Mouse (Mus musculus) limb, embryonic 14.5 days (tissue): ENCODE results near the gene Cpa2. TPM values are rescaled to one million over a fixed set of nuclear protein-coding genes. Genes with fewer than 3 reads are reported as not detected.
A peak's percentile ranks its signal among the peaks of the same experiment; 100 is the strongest.

Source experiments
- ATAC-seq: fragments of 200-750 bp; cut with Nextera tagmentation; 2 replicates; pipeline ENCODE4 v1.8.0; 2017; ENCODE audit warnings: low read depth, moderate number of reproducible peaks, moderate TSS enrichment; ENCODE audit not compliant: low FRiP score
- DNase-seq: peaks from one replicate; pipeline ENCODE4 v3.0.0-alpha.2; 2015; ENCODE audit warnings: low spot score
- H3K27ac ChIP-seq: fragments of 300-500 bp; sonication (generic); replicated peaks from 2 replicates; pipeline ENCODE4 v1.5.1; 2014; ENCODE audit warnings: low read depth, mild to moderate bottlenecking, low read length, moderate library complexity, mixed read lengths
- H3K27me3 ChIP-seq: fragments of 300-500 bp; sonication (generic); 2 replicates; pipeline ENCODE4 v1.6.1; 2014; ENCODE audit warnings: low read length, mixed read lengths; ENCODE audit not compliant: control insufficient read depth, insufficient read depth
- H3K36me3 ChIP-seq: fragments of 300-500 bp; sonication (generic); 2 replicates; pipeline ENCODE4 v1.6.1; 2014; ENCODE audit warnings: mild to moderate bottlenecking, low read length, moderate library complexity, mixed read lengths; ENCODE audit not compliant: control insufficient read depth, insufficient read depth
- H3K4me1 ChIP-seq: fragments of 300-500 bp; sonication (generic); 2 replicates; pipeline ENCODE4 v1.6.1; 2014; ENCODE audit warnings: antibody characterized with exemption, low read length, mixed read lengths; ENCODE audit not compliant: control insufficient read depth, insufficient read depth
- H3K4me2 ChIP-seq: fragments of 300-500 bp; sonication (generic); replicated peaks from 2 replicates; pipeline ENCODE4 v1.6.1; 2014; ENCODE audit warnings: low read depth, mild to moderate bottlenecking, low read length, moderate library complexity; ENCODE audit not compliant: severe bottlenecking
- H3K4me3 ChIP-seq: fragments of 300-500 bp; sonication (generic); replicated peaks from 2 replicates; pipeline ENCODE4 v1.5.1; 2014; ENCODE audit warnings: low read length
- H3K9ac ChIP-seq: fragments of 300-500 bp; sonication (generic); 2 replicates; pipeline ENCODE4 v1.6.1; 2014; ENCODE audit warnings: mild to moderate bottlenecking, low read depth, low read length, moderate library complexity; ENCODE audit not compliant: severe bottlenecking
- H3K9me3 ChIP-seq: fragments of 300-500 bp; sonication (generic); 2 replicates; pipeline ENCODE4 v1.6.1; 2016; ENCODE audit warnings: low read length; ENCODE audit not compliant: control insufficient read depth
- POLR2A ChIP-seq: fragments of 200-500 bp; IDR thresholded peaks from 2 replicates; pipeline ENCODE4 v1.8.0; 2012; ENCODE audit warnings: inconsistent platforms, mild to moderate bottlenecking, moderate library complexity, borderline replicate concordance; ENCODE audit not compliant: insufficient read depth, insufficient read length; ENCODE audit errors: extremely low read depth
- WGBS: fragments of 180-500 bp; shearing (Covaris S2); extraction: QIAGEN DNeasy Blood & Tissue Kit; methylation state at CpG from one replicate; pipeline ENCODE4 v1.1.7; 2014; 5-methylcytosine and 5-hydroxymethylcytosine counted together
- polyA plus RNA-seq, 2 experiments: library from polyadenylated mRNA; depleted of rRNA in 1 of 2; stranded (reverse) in 1 of 2; unstranded in 1 of 2; fragments of >200 nt; fragmentation: Nextera tagmentation in 1 of 2; extraction: Ambion mirVana in 1 of 2; gene quantifications; 2 replicates each; pipeline versions ENCODE4 v1.2.1 to v1.2.3; 2012 to 2014

Gene Cpa2
- polyA plus RNA-seq, 2 experiments: 5.3 to 6.6 TPM

- Histone ChIP-seq H3K36me3 (peaks cover 4% of the 10 kb centered on the region), H3K4me1 (peaks cover 41% of the 10 kb centered on the region), H3K4me2 (no peak overlapping the region; the same call in 1 of the 2 replicates), H3K9me3 (no peaks in the 10 kb centered on the region), H3K27ac (peak overlapping the region; percentile 83), H3K27me3 (no peaks in the 10 kb centered on the region), H3K9ac (no peak overlapping the region), H3K4me3 (no peak overlapping the region)
- ATAC-seq: no peak
- 69% methylated on average over 20 of the region's 20 CpGs for WGBS
- peak; percentile 41 for DNase-seq
- no peak for TF ChIP-seq POLR2A
Measured at GRCm38 (mm10) chr6:30572456-30573311, 31.3 kb downstream of the Cpa2 start.

- Histone ChIP-seq H3K4me1 (peaks cover 37% of the 10 kb centered on the region), H3K27ac (peak overlapping the region; percentile 83), H3K4me2 (no peak overlapping the region), H3K9me3 (no peaks in the 10 kb centered on the region), H3K36me3 (peaks cover 4% of the 10 kb centered on the region), H3K9ac (no peak overlapping the region), H3K4me3 (no peak overlapping the region), H3K27me3 (no peaks in the 10 kb centered on the region)
- DNase-seq: peak; percentile 71
- TF ChIP-seq POLR2A: no peak
- WGBS: 43% methylated on average over 5 of the region's 5 CpGs
- ATAC-seq: 0 out of 2 replicates have a peak, but pooled peaks have one; percentile 13
Measured at GRCm38 (mm10) chr6:30573380-30573779, 32.0 kb downstream of the Cpa2 start.

GRCm38 (mm10) chr6:30574945-30575344 is 33.6 kb downstream of the Cpa2 start:
- H3K4me1 ChIP-seq: peaks cover 35% of the 10 kb centered on the region
- H3K36me3 ChIP-seq: peaks cover 4% of the 10 kb centered on the region
- H3K9ac ChIP-seq: no peak overlapping the region
- H3K27me3 ChIP-seq: no peaks in the 10 kb centered on the region
- no peak for TF ChIP-seq POLR2A
- no peak overlapping the region for H3K4me3 ChIP-seq
- peak overlapping the region; percentile 78 for H3K27ac ChIP-seq
- peak; percentile 55 for DNase-seq
- no peak for ATAC-seq
- WGBS: 70% methylated on average over 1 of the region's 1 CpGs
- H3K4me2 ChIP-seq: no peak overlapping the region
- H3K9me3 ChIP-seq: no peaks in the 10 kb centered on the region

- peaks cover 44% of the 10 kb centered on the region for H3K4me1 ChIP-seq
- TF ChIP-seq POLR2A: no peak
- peak overlapping the region; percentile 87 for H3K27ac ChIP-seq
- H3K27me3 ChIP-seq: no peaks in the 10 kb centered on the region
- H3K9ac ChIP-seq: peak overlapping the region; percentile 12; the same call in 1 of the 2 replicates
- ATAC-seq (peak; percentile 81), DNase-seq (peak; percentile 88)
- WGBS: 23% methylated on average over 17 of the region's 17 CpGs
- H3K4me3 ChIP-seq: 0 out of 2 replicates have a peak overlapping the region, but pooled peaks have one; percentile 3
- H3K9me3 ChIP-seq: no peaks in the 10 kb centered on the region
- H3K4me2 ChIP-seq: peak overlapping the region; percentile 35
- H3K36me3 ChIP-seq: peaks cover 4% of the 10 kb centered on the region
Measured at GRCm38 (mm10) chr6:30576477-30577203, 35.3 kb downstream of the Cpa2 start.
